Mouse (Mus musculus): ENCODE measurements around the gene Spag4. TPM values are rescaled to one million over a fixed set of nuclear protein-coding genes. Genes with fewer than 3 reads are reported as not detected.

The Spag4 gene
- polyA plus RNA-seq (2012; fragmentation: generic; extraction: Trizol) = 1 to 10 TPM; 2.1 to 2.8 TPM

GRCm38 (mm10) chr2:156065099-156066041 is at the start of gene Spag4:
Gene Spag4, plus strand, starts transcription at chr2:156065175.

GRCm38 (mm10) chr2:156052816-156053215 is 12.2 kb upstream of the Spag4 start, which contains the start of gene Fer1l4:
Gene Fer1l4, minus strand, starts transcription at chr2:156052947.

DNA sequence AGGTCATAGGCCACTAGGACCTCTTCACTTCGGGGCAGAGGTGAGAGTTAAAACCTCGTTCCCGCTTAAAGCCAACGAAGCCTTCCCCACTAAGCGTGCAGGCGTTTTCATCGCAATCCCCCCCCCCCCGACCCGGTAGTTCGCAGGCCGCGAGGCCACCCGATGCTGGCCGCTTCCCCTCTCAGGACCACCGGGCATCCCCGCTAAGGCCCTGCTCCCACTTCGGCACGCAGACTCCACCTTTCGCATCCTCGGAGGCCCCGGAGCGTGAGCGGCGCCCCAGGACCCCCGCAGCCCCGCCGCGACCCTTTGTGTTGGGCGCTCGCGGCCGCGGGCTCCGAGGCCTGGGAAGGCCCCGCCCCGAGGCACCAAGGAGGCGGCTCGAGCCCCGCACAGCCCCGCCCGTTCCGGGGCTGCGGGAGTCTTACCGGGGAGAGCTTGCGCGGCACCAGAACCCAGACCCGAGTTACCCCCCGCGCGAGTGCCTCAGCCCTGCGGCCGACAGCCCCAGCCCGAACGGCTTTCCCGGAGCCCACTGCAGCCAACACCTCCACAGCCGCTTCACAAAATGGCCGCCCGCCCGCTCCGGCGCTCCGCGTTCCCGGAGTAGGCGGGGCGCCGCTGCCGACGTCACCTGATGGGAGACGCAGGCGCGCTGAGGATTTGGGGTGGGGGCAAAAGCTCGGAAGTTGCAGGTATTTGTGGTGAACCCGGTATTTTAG is 46.5 kb downstream of the Spag4 start, which contains the start of the genes Cpne1 and Rbm12:
Gene Cpne1 (minus strand): TSS at position 608 of the 722 bp plus-strand sequence.
Gene Rbm12 (minus strand): TSS at position 621 of the 722 bp plus-strand sequence.

Other genes with a start within 250 kb of the Spag4 start
- gene BC029722, start 245.7 kb upstream of the Spag4 start, polyA plus RNA-seq (2012; fragmentation: generic; extraction: Trizol) = 10 to 100 TPM; 42.7 to 60.4 TPM
- 100 to 1,000 TPM; 140 to 603 TPM for gene Eif6, start 238.2 kb upstream of the Spag4 start, polyA plus RNA-seq (2012; fragmentation: generic; extraction: Trizol)
- gene Fam83c, start 230.3 kb upstream of the Spag4 start, polyA plus RNA-seq (2012; fragmentation: generic; extraction: Trizol) = under 1 TPM in 1 of 2 experiments, not detected in 1; 0.01 TPM
- gene Uqcc1, start 134.9 kb upstream of the Spag4 start, polyA plus RNA-seq (2012; fragmentation: generic; extraction: Trizol) = 10 to 100 TPM; 10.3 to 24.6 TPM
- under 1 TPM in 1 of 2 experiments, not detected in 1; 0.07 TPM for gene Gm15557, start 124.4 kb upstream of the Spag4 start, polyA plus RNA-seq (2012; fragmentation: generic; extraction: Trizol)
- under 1 TPM; 0.01 to 0.02 TPM for gene Gdf5, start 119.8 kb upstream of the Spag4 start, polyA plus RNA-seq (2012; fragmentation: generic; extraction: Trizol)
- gene Cep250, start 108.7 kb upstream of the Spag4 start, polyA plus RNA-seq (2012; fragmentation: generic; extraction: Trizol) = 10 to 100 TPM in 1 of 2 experiments, 1 to 10 TPM in 1; 3.8 to 12.5 TPM
- under 1 TPM; 0.01 to 0.76 TPM for gene 6430550D23Rik, start 57.2 kb upstream of the Spag4 start, polyA plus RNA-seq (2012; fragmentation: generic; extraction: Trizol)
- gene Ergic3, start 57.1 kb upstream of the Spag4 start, polyA plus RNA-seq (2012; fragmentation: generic; extraction: Trizol) = 100 to 1,000 TPM; 330 to 541 TPM
- gene Fer1l4, start 12.2 kb upstream of the Spag4 start, polyA plus RNA-seq (2012; fragmentation: generic; extraction: Trizol) = under 1 TPM in 1 of 2 experiments, not detected in 1; under 0.01 TPM
- 10 to 100 TPM in 1 of 2 experiments, 1 to 10 TPM in 1; 2.5 to 40.9 TPM for gene Cpne1, start 46.8 kb downstream of the Spag4 start, polyA plus RNA-seq (2012; fragmentation: generic; extraction: Trizol)
- gene Rbm12, start 46.8 kb downstream of the Spag4 start, polyA plus RNA-seq (2012; fragmentation: generic; extraction: Trizol) = 1 to 10 TPM in 1 of 2 experiments, under 1 TPM in 1; 0.62 to 4.9 TPM
- 1 to 10 TPM in 1 of 2 experiments, not detected in 1; 7.6 TPM for gene Gm28036, start 61.9 kb downstream of the Spag4 start, polyA plus RNA-seq (2012; fragmentation: generic; extraction: Trizol)
- 100 to 1,000 TPM; 325 to 542 TPM for gene Romo1, start 78.9 kb downstream of the Spag4 start, polyA plus RNA-seq (2012; fragmentation: generic; extraction: Trizol)
- 10 to 100 TPM; 10.8 to 20.0 TPM for gene Nfs1, start 79.0 kb downstream of the Spag4 start, polyA plus RNA-seq (2012; fragmentation: generic; extraction: Trizol)
- 10 to 100 TPM; 13.4 to 44.6 TPM for gene Rbm39, start 115.1 kb downstream of the Spag4 start, polyA plus RNA-seq (2012; fragmentation: generic; extraction: Trizol)
- gene Phf20, start 131.3 kb downstream of the Spag4 start, polyA plus RNA-seq (2012; fragmentation: generic; extraction: Trizol) = 10 to 100 TPM in 1 of 2 experiments, 1 to 10 TPM in 1; 7.1 to 13.0 TPM
- 1 to 10 TPM; 4.1 to 4.6 TPM for gene Cnbd2, start 247.1 kb downstream of the Spag4 start, polyA plus RNA-seq (2012; fragmentation: generic; extraction: Trizol)
- 100 to 1,000 TPM; 284 to 337 TPM for gene Scand1, start 247.5 kb downstream of the Spag4 start, polyA plus RNA-seq (2012; fragmentation: generic; extraction: Trizol)

Measured in C3H10T1/2 (cell line).